Comparison of ENCODE assay signal across 19 mouse cellular contexts in the genomic region with DNA sequence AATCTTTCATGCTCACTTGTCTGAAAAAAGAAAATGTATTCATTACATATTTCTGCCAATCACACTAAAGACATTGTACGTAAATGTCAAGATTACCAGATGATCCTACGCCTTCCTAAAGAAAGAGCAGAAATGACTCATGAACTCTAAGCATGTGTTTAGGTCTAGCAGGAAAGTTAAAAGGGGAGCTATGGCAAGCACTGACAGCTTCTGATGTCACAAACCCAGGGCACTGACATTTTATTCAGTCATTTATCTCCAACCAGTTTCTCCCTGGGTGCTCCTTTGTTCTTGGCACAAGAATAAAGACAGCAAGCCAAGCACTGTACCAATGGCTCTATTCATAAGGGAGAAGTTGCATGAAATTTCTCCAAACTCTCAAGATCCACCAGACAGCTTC.
"Had no signal": no experiment of that assay in that cellular context is flagged by ENCODE, and none has a peak within 500 bp of the region (broad histone marks: within the 10 kb centered on the region; RNA-seq: fewer than 3 reads in every experiment).

No protein-coding gene starts in this region.

- H3K4me3 ChIP-seq: liver, embryonic 15.5 days; lung, embryonic 15.5 days; megakaryocyte, embryonic 14.5 days; midbrain, embryonic 12.5 days; myocyte; neural tube, embryonic 12.5 days; stomach, embryonic 15.5 days had no signal

- ATAC-seq: liver, postnatal 0 days; lung, postnatal 0 days; midbrain, embryonic 16.5 days had no signal

- H3K27ac ChIP-seq: liver, embryonic 15.5 days; lung, embryonic 15.5 days; macrophage; midbrain, embryonic 12.5 days; neural tube, embryonic 12.5 days; stomach, embryonic 15.5 days; stomach, postnatal 0 days had no signal

- DNase-seq: liver, postnatal 0 days; lung, adult 2 months; lung, postnatal 14 days; lung, postnatal 36 days; midbrain, embryonic 14.5 days; thymus, adult 18-20 months; thymus, postnatal 14 days; thymus, postnatal 36 days had no signal
